Mouse (Mus musculus): ENCODE data around the gene Msx1. TPM values are rescaled to one million over a fixed set of nuclear protein-coding genes. Genes with fewer than 3 reads are reported as not detected.

The Msx1 gene
- polyA plus RNA-seq, 1 experiment from 2014 or later = 218 TPM

DNA sequence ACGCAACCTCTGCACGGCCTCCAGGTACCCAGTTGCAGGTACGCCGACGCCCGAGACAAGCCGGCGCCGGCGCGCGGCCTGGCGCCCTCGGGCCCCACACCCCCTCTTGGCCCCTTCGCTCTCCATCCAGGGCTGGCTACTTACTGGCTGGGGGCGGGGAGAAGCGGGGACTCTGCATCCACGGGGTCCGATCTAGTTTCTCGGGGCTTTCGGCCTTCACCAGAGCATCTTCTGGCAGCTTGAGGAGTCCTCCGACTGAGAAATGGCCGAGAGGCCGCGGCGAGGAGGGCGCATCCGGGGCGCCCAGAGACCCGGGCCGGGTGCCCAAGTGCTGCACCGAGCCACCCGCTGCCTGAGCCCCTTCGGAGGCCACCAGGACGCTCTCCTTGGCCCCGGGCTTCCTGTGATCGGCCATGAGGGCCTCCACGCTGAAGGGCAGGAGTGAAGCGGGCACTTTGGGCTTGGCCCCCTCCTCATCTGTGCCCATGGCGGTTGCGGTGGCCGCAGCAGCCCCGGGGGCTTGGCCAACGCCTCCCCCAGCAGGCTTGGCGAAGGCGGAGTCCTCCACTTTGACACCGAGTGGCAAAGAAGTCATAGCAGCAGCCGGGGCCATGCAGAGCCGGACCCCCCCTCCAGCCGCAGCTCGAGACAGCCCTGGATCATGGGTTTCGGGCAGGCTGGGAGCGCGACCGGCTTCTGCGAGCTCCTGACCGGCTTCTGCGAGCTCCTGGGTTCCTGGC lies 492 bp downstream of the Msx1 start:
- peaks cover 36% of the 10 kb centered on the region for H3K27me3 ChIP-seq (ENCODE audit: control insufficient read depth, insufficient read depth, low read length)
- no peaks in the 10 kb centered on the region for H3K9me3 ChIP-seq (ENCODE audit: control insufficient read depth, low read length)

DNA sequence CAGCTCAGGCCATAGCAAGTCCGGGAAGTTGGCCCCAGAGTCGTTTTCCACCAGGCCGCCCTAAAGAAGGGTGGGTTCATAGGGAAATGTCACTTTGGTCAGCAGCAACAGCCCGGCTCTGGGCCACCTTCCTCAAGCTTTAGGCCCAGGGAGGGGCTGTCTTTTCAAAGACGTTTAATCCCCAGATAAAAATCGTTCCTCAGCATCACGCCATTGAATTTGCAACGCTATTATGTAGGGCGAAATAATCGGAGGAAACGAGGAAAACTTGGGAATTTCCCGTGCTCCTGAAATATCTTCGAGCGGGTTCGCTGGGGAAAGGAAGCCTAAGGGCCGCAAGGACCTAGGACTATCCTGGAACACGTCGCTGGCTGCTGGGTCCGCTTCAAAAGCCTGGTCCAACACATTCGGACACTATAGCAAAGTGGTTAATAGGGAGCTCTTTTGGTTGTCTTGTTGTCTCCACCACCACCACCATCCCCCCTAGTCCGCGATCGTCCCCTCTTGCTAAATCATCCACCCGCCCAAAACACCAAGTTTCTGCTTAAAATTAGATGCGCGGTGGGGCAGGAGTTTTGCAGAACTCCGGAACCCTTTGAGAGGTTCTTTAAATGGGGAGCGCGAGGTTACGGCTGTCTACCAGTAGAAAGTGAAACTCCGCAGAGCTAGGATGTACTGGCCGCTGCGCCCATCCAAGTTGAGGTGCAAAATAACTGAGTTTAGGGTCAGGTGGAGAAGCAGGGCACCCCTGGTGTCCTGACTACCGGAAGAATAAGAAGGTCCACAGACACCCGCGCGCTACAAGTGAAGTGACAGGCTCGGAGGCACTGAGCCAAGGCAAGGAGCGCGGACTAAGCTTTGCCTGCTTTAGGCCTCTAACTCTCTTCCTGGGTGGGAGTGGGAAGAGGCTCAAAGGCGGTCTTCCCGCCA lies 1.3 kb downstream of the Msx1 start:
- DNase-seq (ENCODE audit: low spot score) (peak; percentile 69), ATAC-seq (ENCODE audit: insufficient number of reproducible peaks, low FRiP score, low TSS enrichment, low read depth) (no peak)
- peak overlapping the region; percentile 74 for H3K4me3 ChIP-seq (ENCODE audit: low read depth, low read length)
- H3K4me1 ChIP-seq (ENCODE audit: control insufficient read depth, insufficient read depth, low read length) = peaks cover 38% of the 10 kb centered on the region
- H3K9ac ChIP-seq (ENCODE audit: low read length) = peak overlapping the region; percentile 90
- WGBS = under 1% methylated on average over 42 of the region's 42 CpGs
- peak overlapping the region; percentile 95 for H3K4me2 ChIP-seq (ENCODE audit: low read depth, severe bottlenecking)
- no peaks in the 10 kb centered on the region for H3K36me3 ChIP-seq (ENCODE audit: control insufficient read depth, insufficient read depth, low read length)
- H3K27ac ChIP-seq (replicated peaks; ENCODE audit: low read depth, low read length) = peak overlapping the region; percentile 79
- no peaks in the 10 kb centered on the region for H3K9me3 ChIP-seq (ENCODE audit: control insufficient read depth, low read length)
- peaks cover 35% of the 10 kb centered on the region for H3K27me3 ChIP-seq (ENCODE audit: control insufficient read depth, insufficient read depth, low read length)

More for the DNA sequence above, 492 bp downstream of the Msx1 start:
- DNase-seq (ENCODE audit: low spot score) (no peak), ATAC-seq (ENCODE audit: insufficient number of reproducible peaks, low FRiP score, low TSS enrichment, low read depth) (peak; percentile 16; the same call in 1 of the 2 replicates)
- Histone ChIP-seq H3K4me3 (ENCODE audit: low read depth, low read length) (peak overlapping the region; percentile 74), H3K4me2 (ENCODE audit: low read depth, severe bottlenecking) (peak overlapping the region; percentile 95), H3K4me1 (ENCODE audit: control insufficient read depth, insufficient read depth, low read length) (peaks cover 35% of the 10 kb centered on the region), H3K36me3 (ENCODE audit: control insufficient read depth, insufficient read depth, low read length) (no peaks in the 10 kb centered on the region), H3K27ac (replicated peaks; ENCODE audit: low read depth, low read length) (peak overlapping the region; percentile 79), H3K9ac (ENCODE audit: low read length) (peak overlapping the region; percentile 90)
- 0% methylated on average over 58 of the region's 58 CpGs for WGBS

DNA sequence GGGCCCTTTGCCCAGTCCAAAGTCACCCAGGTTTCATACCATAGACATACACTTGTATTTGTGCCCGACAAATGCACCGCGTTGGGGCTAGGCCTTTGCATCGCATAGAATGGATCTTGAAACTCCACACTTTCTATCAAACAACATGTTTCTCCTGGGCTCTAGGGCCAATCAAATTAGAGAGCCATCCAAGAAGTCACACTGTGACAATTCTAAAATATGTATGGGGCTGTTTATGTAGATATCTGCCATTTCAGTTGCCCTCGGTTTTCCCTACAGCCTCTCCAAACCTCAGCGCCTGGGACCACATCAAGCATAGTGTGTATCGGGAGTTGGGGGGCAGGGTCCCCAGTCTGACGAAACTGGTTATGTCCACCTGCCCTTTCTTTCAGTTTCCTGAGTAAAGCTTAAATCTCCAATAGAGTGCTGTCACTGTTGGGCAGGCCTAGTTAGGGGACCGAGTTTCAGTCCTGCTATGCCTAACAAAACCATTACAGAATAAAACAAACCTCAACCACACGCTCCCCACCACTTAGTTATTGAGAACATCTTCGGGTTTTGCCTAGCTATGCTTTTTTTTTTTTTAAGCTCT lies 2.2 kb downstream of the Msx1 start:
- peak overlapping the region; percentile 90 for H3K9ac ChIP-seq (ENCODE audit: low read length)

DNA sequence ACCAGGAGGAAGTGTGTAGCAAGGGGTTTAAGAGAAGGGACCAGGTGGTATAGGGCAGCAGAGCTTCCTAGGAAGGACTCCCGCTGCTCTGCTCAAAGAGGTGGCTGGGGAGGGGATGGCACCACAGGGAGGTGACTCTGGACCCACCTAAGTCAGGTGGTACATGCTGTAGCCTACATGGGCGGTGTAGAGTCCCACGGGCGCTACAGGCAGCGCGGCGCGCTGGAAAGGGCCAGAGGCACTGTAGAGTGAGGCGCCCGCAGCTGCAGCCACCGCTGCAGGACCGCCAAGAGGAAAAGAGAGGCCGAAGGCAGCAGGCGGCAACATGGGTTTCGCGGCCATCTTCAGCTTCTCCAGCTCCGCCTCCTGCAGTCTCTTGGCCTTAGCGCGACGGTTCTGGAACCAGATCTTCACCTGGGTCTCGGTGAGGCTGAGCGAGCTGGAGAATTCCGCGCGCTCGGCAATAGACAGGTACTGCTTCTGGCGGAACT lies 3.2 kb downstream of the Msx1 start:
- under 1% methylated on average over 27 of the region's 27 CpGs for WGBS
- peak overlapping the region; percentile 15; the same call in 1 of the 2 replicates for H3K27ac ChIP-seq (replicated peaks; ENCODE audit: low read depth, low read length)
- H3K4me2 ChIP-seq (ENCODE audit: low read depth, severe bottlenecking) = peak overlapping the region; percentile 95
- peaks cover 28% of the 10 kb centered on the region for H3K4me1 ChIP-seq (ENCODE audit: control insufficient read depth, insufficient read depth, low read length)
- peaks cover 45% of the 10 kb centered on the region for H3K27me3 ChIP-seq (ENCODE audit: control insufficient read depth, insufficient read depth, low read length)
- H3K36me3 ChIP-seq (ENCODE audit: control insufficient read depth, insufficient read depth, low read length) = no peaks in the 10 kb centered on the region
- no peaks in the 10 kb centered on the region for H3K9me3 ChIP-seq (ENCODE audit: control insufficient read depth, low read length)
- peak; percentile 70 for DNase-seq (ENCODE audit: low spot score)
- no peak for ATAC-seq (ENCODE audit: insufficient number of reproducible peaks, low FRiP score, low TSS enrichment, low read depth)
- peak overlapping the region; percentile 90 for H3K9ac ChIP-seq (ENCODE audit: low read length)
- H3K4me3 ChIP-seq (ENCODE audit: low read depth, low read length) = peak overlapping the region; percentile 74

More for the DNA sequence above, 2.2 kb downstream of the Msx1 start:
- Histone ChIP-seq H3K9me3 (ENCODE audit: control insufficient read depth, low read length) (no peaks in the 10 kb centered on the region), H3K36me3 (ENCODE audit: control insufficient read depth, insufficient read depth, low read length) (no peaks in the 10 kb centered on the region), H3K4me3 (ENCODE audit: low read depth, low read length) (peak overlapping the region; percentile 74), H3K27ac (replicated peaks; ENCODE audit: low read depth, low read length) (no peak overlapping the region), H3K4me1 (ENCODE audit: control insufficient read depth, insufficient read depth, low read length) (peaks cover 33% of the 10 kb centered on the region), H3K4me2 (ENCODE audit: low read depth, severe bottlenecking) (peak overlapping the region; percentile 95), H3K27me3 (ENCODE audit: control insufficient read depth, insufficient read depth, low read length) (peaks cover 42% of the 10 kb centered on the region)
- peak; percentile 53 for DNase-seq (ENCODE audit: low spot score)
- no peak for ATAC-seq (ENCODE audit: insufficient number of reproducible peaks, low FRiP score, low TSS enrichment, low read depth)
- 2% methylated on average over 11 of the region's 11 CpGs for WGBS

DNA sequence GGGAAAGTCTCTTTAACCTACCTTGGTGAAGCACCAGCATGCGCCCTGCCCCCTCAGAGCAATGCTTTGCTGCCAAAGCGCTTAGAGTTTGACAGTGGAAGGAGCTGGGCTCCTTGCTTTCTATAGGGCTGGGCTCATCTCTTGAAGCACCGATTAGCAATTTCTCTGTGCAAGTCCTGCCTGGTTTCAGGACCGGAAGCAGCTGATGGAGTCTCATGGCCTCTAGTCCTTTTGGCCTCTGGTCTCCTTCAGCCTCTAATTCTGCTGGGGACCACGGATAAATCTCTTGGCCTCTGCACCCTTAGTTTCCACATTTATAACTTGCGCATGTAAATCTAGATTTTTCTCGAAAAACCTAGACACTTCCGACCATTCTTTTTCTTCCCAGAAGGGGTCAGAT lies 3.7 kb downstream of the Msx1 start:
- no peak for ATAC-seq (ENCODE audit: insufficient number of reproducible peaks, low FRiP score, low TSS enrichment, low read depth)
- peak; percentile 56 for DNase-seq (ENCODE audit: low spot score)
- Histone ChIP-seq H3K4me1 (ENCODE audit: control insufficient read depth, insufficient read depth, low read length) (peaks cover 27% of the 10 kb centered on the region), H3K9me3 (ENCODE audit: control insufficient read depth, low read length) (no peaks in the 10 kb centered on the region), H3K27ac (replicated peaks; ENCODE audit: low read depth, low read length) (no peak overlapping the region), H3K27me3 (ENCODE audit: control insufficient read depth, insufficient read depth, low read length) (peaks cover 46% of the 10 kb centered on the region), H3K4me2 (ENCODE audit: low read depth, severe bottlenecking) (peak overlapping the region; percentile 95), H3K9ac (ENCODE audit: low read length) (peak overlapping the region; percentile 90), H3K36me3 (ENCODE audit: control insufficient read depth, insufficient read depth, low read length) (no peaks in the 10 kb centered on the region), H3K4me3 (ENCODE audit: low read depth, low read length) (peak overlapping the region; percentile 74)
- WGBS = 15% methylated on average over 8 of the region's 8 CpGs

DNA sequence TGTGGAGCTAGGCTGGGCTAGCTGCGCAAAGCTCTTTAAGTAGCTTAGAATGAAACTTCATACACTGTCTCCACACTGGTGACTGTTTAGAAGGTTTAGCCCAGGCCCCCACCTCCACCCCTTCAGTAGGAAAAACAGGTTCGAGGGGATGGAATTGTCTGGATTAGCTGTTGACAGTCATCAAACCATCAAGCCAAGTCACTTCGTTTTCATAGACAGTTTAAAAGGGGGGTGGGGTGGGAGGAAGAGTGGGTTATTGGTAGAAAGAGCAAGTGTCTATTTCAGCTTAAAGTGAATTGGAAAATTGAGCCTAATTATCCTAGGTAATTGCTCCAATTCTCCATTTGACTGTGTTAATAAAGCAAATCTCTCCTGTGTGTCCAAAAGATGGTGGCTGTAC lies 4.4 kb downstream of the Msx1 start:
- H3K27ac ChIP-seq (replicated peaks; ENCODE audit: low read depth, low read length) = no peak overlapping the region
- peak overlapping the region; percentile 18 for H3K4me2 ChIP-seq (ENCODE audit: low read depth, severe bottlenecking)
- peak; percentile 36 for DNase-seq (ENCODE audit: low spot score)
- 8% methylated on average over 3 of the region's 3 CpGs for WGBS
- peaks cover 40% of the 10 kb centered on the region for H3K27me3 ChIP-seq (ENCODE audit: control insufficient read depth, insufficient read depth, low read length)
- no peak for ATAC-seq (ENCODE audit: insufficient number of reproducible peaks, low FRiP score, low TSS enrichment, low read depth)
- H3K4me1 ChIP-seq (ENCODE audit: control insufficient read depth, insufficient read depth, low read length) = peaks cover 27% of the 10 kb centered on the region
- H3K36me3 ChIP-seq (ENCODE audit: control insufficient read depth, insufficient read depth, low read length) = no peaks in the 10 kb centered on the region
- H3K9me3 ChIP-seq (ENCODE audit: control insufficient read depth, low read length) = no peaks in the 10 kb centered on the region
- H3K4me3 ChIP-seq (ENCODE audit: low read depth, low read length) = peak overlapping the region; percentile 6; the same call in 1 of the 2 replicates
- no peak overlapping the region for H3K9ac ChIP-seq (ENCODE audit: low read length)

DNA sequence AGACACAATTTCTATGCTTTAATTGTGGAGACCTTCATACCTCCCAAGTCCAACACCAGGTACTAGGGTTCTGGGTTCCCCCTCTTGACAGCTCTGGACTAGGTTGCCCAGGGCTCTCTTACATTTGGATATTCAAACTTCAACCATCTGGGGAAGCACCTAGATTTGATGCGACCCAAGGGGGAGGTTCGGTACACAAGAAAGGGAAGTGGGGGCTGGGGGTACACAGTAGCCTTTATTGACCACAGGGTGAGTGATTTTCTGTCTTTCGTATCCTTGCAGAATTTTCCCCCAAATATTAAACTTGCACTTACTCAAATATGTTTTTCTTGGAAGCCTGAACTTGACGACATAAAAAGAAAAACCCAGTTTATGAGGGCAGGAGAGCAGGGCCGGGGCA lies 4.8 kb downstream of the Msx1 start:
- peaks cover 41% of the 10 kb centered on the region for H3K27me3 ChIP-seq (ENCODE audit: control insufficient read depth, insufficient read depth, low read length)
- peaks cover 27% of the 10 kb centered on the region for H3K4me1 ChIP-seq (ENCODE audit: control insufficient read depth, insufficient read depth, low read length)
- 0 out of 2 replicates have a peak overlapping the region, but pooled peaks have one; percentile 6 for H3K4me3 ChIP-seq (ENCODE audit: low read depth, low read length)
- H3K27ac ChIP-seq (replicated peaks; ENCODE audit: low read depth, low read length) = no peak overlapping the region
- DNase-seq (ENCODE audit: low spot score) (no peak), ATAC-seq (ENCODE audit: insufficient number of reproducible peaks, low FRiP score, low TSS enrichment, low read depth) (no peak)
- H3K36me3 ChIP-seq (ENCODE audit: control insufficient read depth, insufficient read depth, low read length) = no peaks in the 10 kb centered on the region
- WGBS = 13% methylated on average over 5 of the region's 5 CpGs
- no peak overlapping the region for H3K9ac ChIP-seq (ENCODE audit: low read length)
- H3K4me2 ChIP-seq (ENCODE audit: low read depth, severe bottlenecking) = peak overlapping the region; percentile 18; the same call in 1 of the 2 replicates
- H3K9me3 ChIP-seq (ENCODE audit: control insufficient read depth, low read length) = no peaks in the 10 kb centered on the region
